Mouse (Mus musculus): ENCODE data around the gene Kcp.

GRCm38 (mm10) chr6:29482691-29483090 lies 25.1 kb downstream of the Kcp start:
- TF ChIP-seq CTCF (conservative IDR thresholded peaks at IDR 0.05 in 1 of 2, IDR thresholded peaks at IDR 0.05 in 1 of 2; ENCODE audit: low read depth in 2 of 2, low read length in 2 of 2) = no peak
- TF ChIP-seq SIN3A (IDR thresholded peaks at IDR 0.05; ENCODE audit: low read length) = no peak
- TF ChIP-seq MEF2A (IDR thresholded peaks at IDR 0.05; ENCODE audit: borderline replicate concordance, low read depth, low read length) = no peak

All from CH12.LX (cell line).